Mouse (Mus musculus) heart, postnatal 0 days (tissue): ENCODE data around the gene Tbcd.

Source experiments
- CTCF ChIP-seq: IDR thresholded peaks from 2 replicates; pipeline ENCODE4 v1.5.1; 2016; ENCODE audit warnings: antibody characterized with exemption, control low read depth, low read depth
- EP300 ChIP-seq: IDR thresholded peaks from 2 replicates; pipeline ENCODE4 v1.6.1; 2016; ENCODE audit warnings: antibody characterized with exemption, low read depth

DNA sequence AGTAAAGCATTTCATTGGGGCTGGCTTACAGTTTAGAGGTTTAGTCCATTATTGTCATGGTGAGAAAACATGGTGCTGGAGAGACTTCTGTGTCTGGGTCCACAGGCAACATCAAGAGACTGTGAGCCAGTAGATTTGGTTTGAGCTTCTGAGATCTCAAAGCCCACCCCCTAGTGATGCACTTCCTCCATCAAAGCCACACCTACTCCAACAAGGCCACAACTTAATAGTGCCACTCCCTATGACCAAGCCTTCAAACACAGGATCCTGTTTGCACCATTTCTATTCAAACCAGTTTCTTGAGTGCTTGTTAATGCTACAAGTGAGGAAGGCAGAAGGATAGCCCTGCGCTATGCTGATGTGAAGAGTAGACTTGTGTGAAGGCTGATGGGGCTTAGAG is 106.2 kb downstream of the Tbcd start:
- TF ChIP-seq CTCF (no peak), EP300 (no peak)
